Mouse (Mus musculus) heart, embryonic 10.5 days (tissue): ENCODE data around the gene Lmtk2. TPM values are rescaled to one million over a fixed set of nuclear protein-coding genes. Genes with fewer than 3 reads are reported as not detected.

Experiments used
- DNase-seq: peaks from one replicate; pipeline ENCODE4 v3.0.0-alpha.2; 2017; ENCODE audit warnings: low spot score
- H3K27ac ChIP-seq: fragments of 300-500 bp; sonication (generic); 2 replicates; pipeline ENCODE4 v1.5.1; 2016; ENCODE audit warnings: mild to moderate bottlenecking
- H3K27me3 ChIP-seq: fragments of 300-500 bp; sonication (generic); 2 replicates; pipeline ENCODE4 v1.6.1; 2016; ENCODE audit warnings: mild to moderate bottlenecking; ENCODE audit not compliant: poor library complexity, insufficient read depth, severe bottlenecking
- H3K36me3 ChIP-seq: fragments of 300-500 bp; sonication (generic); 2 replicates; pipeline ENCODE4 v1.6.1; 2016; ENCODE audit warnings: mild to moderate bottlenecking, moderate library complexity
- H3K4me1 ChIP-seq: fragments of 300-500 bp; sonication (generic); 2 replicates; pipeline ENCODE4 v1.6.1; 2016; ENCODE audit warnings: mild to moderate bottlenecking
- H3K4me3 ChIP-seq: fragments of 300-500 bp; sonication (generic); 2 replicates; pipeline ENCODE4 v1.5.1; 2016; ENCODE audit warnings: mild to moderate bottlenecking, moderate library complexity
- H3K9me3 ChIP-seq: fragments of 300-500 bp; sonication (generic); 2 replicates; pipeline ENCODE4 v1.6.1; 2016; ENCODE audit warnings: mild to moderate bottlenecking, moderate library complexity
- WGBS: fragments of 180-500 bp; shearing (Covaris S2); methylation state at CpG from one replicate; pipeline ENCODE4 v1.1.7; 2016; 5-methylcytosine and 5-hydroxymethylcytosine counted together
- polyA plus RNA-seq: library from polyadenylated mRNA; unstranded; fragments of >200 nt; fragmentation: Nextera tagmentation; extraction: Ambion mirVana; gene quantifications from 2 replicates; pipeline ENCODE4 v1.2.1, GENCODE M21; 2016

Lmtk2 gene
- polyA plus RNA-seq, 1 experiment from 2014 or later = 6.0 TPM

- WGBS = 66% methylated on average over 6 of the region's 6 CpGs
- Histone ChIP-seq H3K4me3 (no peak overlapping the region), H3K4me1 (no peaks in the 10 kb centered on the region), H3K36me3 (no peaks in the 10 kb centered on the region), H3K27me3 (no peaks in the 10 kb centered on the region), H3K9me3 (no peaks in the 10 kb centered on the region), H3K27ac (no peak overlapping the region)
- DNase-seq = no peak
Observed at GRCm38 (mm10) chr5:144234222-144234621, 134.0 kb downstream of the Lmtk2 start.

DNA sequence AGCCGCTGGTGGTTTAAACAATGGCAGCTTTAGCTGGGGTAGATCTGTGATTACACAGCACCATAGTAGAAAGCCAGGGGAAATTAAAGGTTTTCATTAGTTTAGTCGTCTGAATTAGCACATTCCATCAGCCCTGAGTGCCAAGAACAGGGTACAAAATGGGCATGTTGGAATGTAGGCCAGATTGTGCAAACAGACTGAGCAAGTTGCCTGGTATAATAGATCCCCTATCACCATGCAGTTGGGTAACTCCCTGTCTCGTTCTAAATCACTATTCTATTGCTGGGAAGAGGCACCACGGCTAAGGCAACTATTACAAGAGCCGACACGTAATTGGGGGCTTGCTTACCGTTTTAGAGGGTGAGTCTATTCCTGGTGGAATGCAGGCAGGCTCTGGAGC is 134.5 kb downstream of the Lmtk2 start:
- WGBS = 88% methylated on average over 7 of the region's 7 CpGs
- H3K27me3 ChIP-seq = no peaks in the 10 kb centered on the region
- no peaks in the 10 kb centered on the region for H3K36me3 ChIP-seq
- no peak overlapping the region for H3K27ac ChIP-seq
- DNase-seq = no peak
- H3K4me1 ChIP-seq = no peaks in the 10 kb centered on the region
- no peaks in the 10 kb centered on the region for H3K9me3 ChIP-seq
- H3K4me3 ChIP-seq = no peak overlapping the region

Other genes with a start within 250 kb of the Lmtk2 start
- 0.16 and 0.26 TPM in 2 replicates for gene Ankrd61, start 202.8 kb upstream of the Lmtk2 start, polyA plus RNA-seq
- gene Aimp2, start 190.6 kb upstream of the Lmtk2 start, polyA plus RNA-seq = 117 and 127 TPM in 2 replicates
- 28.3 and 33.9 TPM in 2 replicates for gene Pms2, start 190.5 kb upstream of the Lmtk2 start, polyA plus RNA-seq
- gene Gm42421, start 172.3 kb upstream of the Lmtk2 start, polyA plus RNA-seq = 0.67 and 1.3 TPM in 2 replicates
- gene Rsph10b, start 167.4 kb upstream of the Lmtk2 start, polyA plus RNA-seq = 0.46 and 1.1 TPM in 2 replicates
- gene Ccz1, start 85.6 kb upstream of the Lmtk2 start, polyA plus RNA-seq = 62.0 and 84.6 TPM in 2 replicates
- gene Ocm, start 73.8 kb upstream of the Lmtk2 start, polyA plus RNA-seq = 0.21 TPM in 1 of 2 replicates, not detected in the other
- 1.3 TPM in 2 replicates for gene Bhlha15, start 89.8 kb downstream of the Lmtk2 start, polyA plus RNA-seq
- gene Tecpr1, start 123.2 kb downstream of the Lmtk2 start, polyA plus RNA-seq = 15.1 and 18.7 TPM in 2 replicates
- gene Bri3, start 144.0 kb downstream of the Lmtk2 start, polyA plus RNA-seq = 104 and 110 TPM in 2 replicates